Mouse (Mus musculus) gastrocnemius, adult 8-10 months (tissue): Measurements from ENCODE around the gene Mrpl49. TPM values are rescaled to one million over a fixed set of nuclear protein-coding genes. Genes with fewer than 3 reads are reported as not detected.

Source experiments
- microRNA-seq: library from miRNA; unstranded; fragments of <30 nt; microRNA quantifications from one replicate; pipeline ENCODE4 v1.2.0, GENCODE M21; 2022
- total RNA-seq, 4 experiments: library from RNA; stranded (reverse); gene quantifications; 2 replicates each; pipeline ENCODE4 v1.2.4; 2022

Mrpl49 gene
- total RNA-seq, 4 experiments from 2014 or later, result 21.2 to 23.0 (median 22.3) TPM

Small RNAs within 50 kb of the gene (microRNA-seq; reads per million reads assigned to microRNA genes)
- gene Mir6988, result not detected

Other genes starting within 250 kb of the Mrpl49 start
- 1 to 10 TPM; 2.7 to 4.5 (median 3.0) TPM for gene Frmd8, start 182.5 kb downstream of the Mrpl49 start, total RNA-seq
- gene Slc25a45, start 180.0 kb downstream of the Mrpl49 start, total RNA-seq, result 1 to 10 TPM in 3 of 4 experiments, under 1 TPM in 1; 0.80 to 1.3 (median 1.1) TPM
- gene Tigd3, start 163.6 kb downstream of the Mrpl49 start, total RNA-seq, result under 1 TPM; 0.12 to 0.34 (median 0.26) TPM
- gene Dpf2, start 144.8 kb downstream of the Mrpl49 start, total RNA-seq, result 10 to 100 TPM; 70.5 to 97.8 (median 77.4) TPM
- 1 to 10 TPM; 8.6 to 9.9 (median 8.7) TPM for gene Cdc42ep2, start 133.0 kb downstream of the Mrpl49 start, total RNA-seq
- gene Pola2, start 93.6 kb downstream of the Mrpl49 start, total RNA-seq, result 1 to 10 TPM; 4.5 to 9.4 (median 7.2) TPM
- not detected for gene Slc22a20, start 71.6 kb downstream of the Mrpl49 start, total RNA-seq
- gene Capn1, start 41.9 kb downstream of the Mrpl49 start, total RNA-seq, result 100 to 1,000 TPM in 1 of 4 experiments, 10 to 100 TPM in 3; 85.0 to 113 (median 89.0) TPM
- 10 to 100 TPM; 14.5 to 19.6 (median 18.7) TPM for gene Syvn1, start 11.2 kb downstream of the Mrpl49 start, total RNA-seq
- 100 to 1,000 TPM; 428 to 532 (median 479) TPM for gene Fau, start 59 bp upstream of the Mrpl49 start, total RNA-seq
- gene Znhit2, start 3.4 kb upstream of the Mrpl49 start, total RNA-seq, result 10 to 100 TPM; 10.2 to 11.3 (median 11.0) TPM
- 1 to 10 TPM; 2.5 to 5.5 (median 4.0) TPM for gene Tm7sf2, start 10.6 kb upstream of the Mrpl49 start, total RNA-seq
- gene Vps51, start 19.4 kb upstream of the Mrpl49 start, total RNA-seq, result 10 to 100 TPM; 17.0 to 23.5 (median 20.4) TPM
- not detected for gene Tmem262, start 22.2 kb upstream of the Mrpl49 start, total RNA-seq
- not detected for gene Gm28374, start 24.5 kb upstream of the Mrpl49 start, total RNA-seq
- gene Zfpl1, start 27.2 kb upstream of the Mrpl49 start, total RNA-seq, result 10 to 100 TPM; 11.0 to 15.0 (median 11.7) TPM
- gene Cdca5, start 27.2 kb upstream of the Mrpl49 start, total RNA-seq, result not detected
- not detected for gene AC131692.1, start 36.6 kb upstream of the Mrpl49 start, total RNA-seq
- gene Naaladl1, start 48.0 kb upstream of the Mrpl49 start, total RNA-seq, result not detected
- gene Sac3d1, start 60.9 kb upstream of the Mrpl49 start, total RNA-seq, result 10 to 100 TPM in 3 of 4 experiments, 1 to 10 TPM in 1; 8.8 to 11.4 (median 11.3) TPM
- gene Snx15, start 70.5 kb upstream of the Mrpl49 start, total RNA-seq, result 10 to 100 TPM in 2 of 4 experiments, 1 to 10 TPM in 2; 8.0 to 10.9 (median 9.7) TPM
- under 1 TPM; 0.24 to 0.44 (median 0.41) TPM for gene Batf2, start 83.2 kb upstream of the Mrpl49 start, total RNA-seq
- gene Arl2, start 83.8 kb upstream of the Mrpl49 start, total RNA-seq, result 10 to 100 TPM; 68.5 to 81.8 (median 69.9) TPM
- not detected for gene Majin, start 126.6 kb upstream of the Mrpl49 start, total RNA-seq
- not detected for gene Gpha2, start 168.6 kb upstream of the Mrpl49 start, total RNA-seq
- 10 to 100 TPM; 34.2 to 39.2 (median 36.4) TPM for gene Ppp2r5b, start 178.1 kb upstream of the Mrpl49 start, total RNA-seq
- gene Atg2a, start 183.9 kb upstream of the Mrpl49 start, total RNA-seq, result 10 to 100 TPM; 16.5 to 18.9 (median 18.6) TPM
- 10 to 100 TPM; 24.1 to 29.2 (median 26.5) TPM for gene Ehd1, start 218.9 kb upstream of the Mrpl49 start, total RNA-seq
- gene Cdc42bpg, start 248.7 kb upstream of the Mrpl49 start, total RNA-seq, result 10 to 100 TPM in 1 of 4 experiments, 1 to 10 TPM in 3; 7.6 to 11.5 (median 8.5) TPM